Mouse (Mus musculus) gastrocnemius, postnatal 4 days (tissue): ENCODE results near the gene Gm11127. TPM values are rescaled to one million over a fixed set of nuclear protein-coding genes. Genes with fewer than 3 reads are reported as not detected.
"Not testable (repeated sequence)": the region's sequence is repeated elsewhere in the genome, so short reads cannot be mapped to it uniquely, and the experiment has no call there.

Experiments
- DNase-seq, 2 experiments: peaks; one replicate each; pipeline ENCODE4 v3.0.0; 2021 to 2022; ENCODE audit warnings: low spot score in 2 of 2, mixed read lengths in 2 of 2
- total RNA-seq, 2 experiments: library from RNA; stranded (reverse); gene quantifications; 2 replicates each; pipeline ENCODE4 v1.2.3; 2021

The Gm11127 gene
- total RNA-seq, 2 experiments from 2014 or later: 1.7 to 2.1 TPM

DNA sequence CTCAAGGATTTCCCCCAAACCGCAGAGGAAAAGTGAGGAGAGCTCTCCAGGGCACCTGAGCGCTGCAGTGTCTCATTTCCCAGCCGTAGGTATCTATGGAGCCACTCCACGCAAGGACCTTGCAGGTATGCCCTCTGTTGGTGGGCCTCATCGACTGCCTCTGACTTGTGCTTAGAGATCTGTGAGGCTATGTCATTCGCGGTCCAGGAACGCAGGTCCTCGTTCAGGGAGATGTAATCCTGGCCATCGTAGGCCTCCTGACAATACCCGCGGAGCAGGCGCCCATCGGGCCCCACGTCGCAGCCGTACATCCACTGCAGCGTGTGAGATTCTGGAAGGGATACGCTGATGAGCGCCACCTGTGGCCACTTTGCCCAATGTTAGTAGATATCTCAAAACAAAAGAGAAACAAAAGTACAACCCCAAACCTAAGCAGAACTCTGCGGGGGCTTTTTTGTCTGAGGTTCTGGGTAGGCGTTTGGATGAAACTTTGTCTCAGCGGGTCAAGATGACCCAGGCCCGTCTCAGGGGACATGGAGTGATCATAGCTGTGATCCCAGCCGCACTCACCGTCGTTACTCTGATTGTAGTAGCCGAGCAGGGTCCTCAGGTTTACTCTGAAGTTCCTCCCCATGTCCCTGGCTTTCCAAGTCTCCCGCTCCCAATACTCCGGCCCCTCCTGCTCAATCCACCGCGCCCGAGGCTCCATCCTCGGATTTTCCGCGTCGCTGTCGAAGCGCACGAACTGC, 26.4 kb downstream of the Gm11127 start:
- peak in 1 of 2 experiments; percentile 27 for DNase-seq

DNA sequence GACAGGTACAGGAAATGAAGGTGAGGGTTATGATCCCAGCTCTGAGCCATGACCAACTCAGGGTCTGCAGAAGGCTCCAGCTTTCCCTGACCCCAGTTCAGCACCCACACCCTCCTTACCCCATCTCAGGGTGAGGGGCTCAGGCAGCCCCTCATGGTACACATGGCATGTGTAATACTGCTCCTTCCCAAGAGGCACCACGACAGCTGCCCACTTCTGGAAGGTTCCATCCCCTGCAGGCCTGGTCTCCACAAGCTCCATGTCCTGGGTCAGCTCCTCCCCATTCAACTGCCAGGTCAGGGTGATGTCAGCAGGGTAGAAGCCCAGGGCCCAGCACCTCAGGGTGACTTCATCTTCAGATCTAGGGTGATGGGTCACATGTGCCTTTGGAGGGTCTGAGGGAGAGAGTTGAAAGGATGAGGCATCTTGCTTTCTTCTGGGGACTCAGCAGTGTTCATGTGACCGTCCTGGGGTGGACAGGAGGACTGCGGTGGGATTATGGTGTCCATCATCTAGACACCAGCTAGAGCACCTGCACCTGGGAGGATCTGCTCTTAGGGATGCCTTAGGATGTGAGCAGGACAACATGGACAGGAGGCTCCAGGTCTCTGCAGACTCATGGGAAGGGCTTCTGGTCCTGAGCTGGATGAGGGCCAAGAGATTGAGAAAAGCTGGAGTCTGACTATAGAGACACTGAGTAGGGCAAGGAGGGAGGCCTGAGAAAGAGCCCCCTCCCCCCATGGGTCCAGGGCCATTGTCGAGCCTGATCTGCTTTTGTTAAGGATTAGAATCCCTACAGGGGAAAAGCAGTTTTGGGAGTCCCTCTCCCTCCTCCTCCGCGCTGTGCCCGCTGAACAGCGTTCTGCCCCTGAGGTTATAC, 27.2 kb downstream of the Gm11127 start:
- DNase-seq: not testable (repeated sequence)

- DNase-seq: not testable (repeated sequence)
Observed at GRCm38 (mm10) chr17:36030046-36030702, 28.0 kb downstream of the Gm11127 start.

- DNase-seq: no peak
Observed at GRCm38 (mm10) chr17:36028879-36029619, 29.1 kb downstream of the Gm11127 start.

DNA sequence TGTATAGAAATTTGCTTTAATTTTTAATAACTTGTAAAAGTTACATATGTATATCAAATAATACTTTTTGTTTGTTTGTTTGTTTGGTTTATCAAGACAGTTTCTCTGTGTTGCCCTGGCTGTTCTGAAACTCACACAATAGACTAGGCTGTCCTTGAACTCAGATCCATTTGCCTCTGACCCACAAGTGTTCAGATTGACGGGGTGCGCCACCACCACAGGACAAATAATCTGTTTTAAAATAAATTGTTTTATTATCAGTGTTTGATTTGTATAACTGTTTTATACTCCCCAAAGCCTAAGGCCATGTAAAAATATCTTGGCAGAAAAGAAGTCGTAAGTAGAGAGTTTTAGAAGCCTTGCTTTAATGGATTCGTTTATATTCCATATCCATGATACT, 30.5 kb downstream of the Gm11127 start:
- DNase-seq: no peak

DNA sequence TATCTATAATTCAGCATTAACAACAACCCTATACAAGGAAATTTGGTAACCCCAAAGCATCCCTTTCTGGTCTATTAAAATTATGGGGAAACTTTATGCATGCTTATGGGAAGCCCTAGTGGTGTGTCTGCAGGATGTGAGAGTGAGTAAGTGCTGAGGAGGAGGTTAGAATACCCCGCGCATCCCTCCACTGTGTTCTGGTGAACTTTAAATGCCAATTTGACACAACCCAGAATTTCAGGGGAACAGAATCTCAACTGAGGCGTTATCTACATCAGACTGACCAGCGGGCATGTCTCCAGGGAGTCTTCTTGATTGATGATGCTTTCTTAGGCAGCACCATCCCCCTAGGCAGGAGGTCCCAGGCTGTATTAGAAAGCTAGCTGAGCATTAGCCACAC, 32.3 kb downstream of the Gm11127 start:
- DNase-seq: no peak

DNA sequence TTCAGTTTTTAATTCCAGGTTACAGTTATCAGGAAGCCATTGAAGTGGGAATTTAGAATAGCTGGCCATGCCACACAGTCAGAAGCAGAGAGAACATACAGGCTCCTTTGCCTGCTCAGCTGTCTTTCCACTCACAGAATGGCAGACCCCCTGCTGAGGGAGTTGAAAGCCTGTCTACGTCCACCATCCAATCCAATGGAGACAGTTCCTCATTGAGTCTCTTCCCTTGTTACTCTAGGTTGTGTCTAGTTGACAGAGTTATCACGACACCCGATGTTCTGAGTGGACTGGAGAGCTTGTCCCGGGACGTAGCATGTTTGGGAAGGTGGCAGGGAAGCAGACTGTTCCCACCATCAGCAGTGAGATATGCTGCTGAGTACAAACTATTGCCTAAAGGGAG, 33.0 kb downstream of the Gm11127 start:
- DNase-seq: no peak

DNA sequence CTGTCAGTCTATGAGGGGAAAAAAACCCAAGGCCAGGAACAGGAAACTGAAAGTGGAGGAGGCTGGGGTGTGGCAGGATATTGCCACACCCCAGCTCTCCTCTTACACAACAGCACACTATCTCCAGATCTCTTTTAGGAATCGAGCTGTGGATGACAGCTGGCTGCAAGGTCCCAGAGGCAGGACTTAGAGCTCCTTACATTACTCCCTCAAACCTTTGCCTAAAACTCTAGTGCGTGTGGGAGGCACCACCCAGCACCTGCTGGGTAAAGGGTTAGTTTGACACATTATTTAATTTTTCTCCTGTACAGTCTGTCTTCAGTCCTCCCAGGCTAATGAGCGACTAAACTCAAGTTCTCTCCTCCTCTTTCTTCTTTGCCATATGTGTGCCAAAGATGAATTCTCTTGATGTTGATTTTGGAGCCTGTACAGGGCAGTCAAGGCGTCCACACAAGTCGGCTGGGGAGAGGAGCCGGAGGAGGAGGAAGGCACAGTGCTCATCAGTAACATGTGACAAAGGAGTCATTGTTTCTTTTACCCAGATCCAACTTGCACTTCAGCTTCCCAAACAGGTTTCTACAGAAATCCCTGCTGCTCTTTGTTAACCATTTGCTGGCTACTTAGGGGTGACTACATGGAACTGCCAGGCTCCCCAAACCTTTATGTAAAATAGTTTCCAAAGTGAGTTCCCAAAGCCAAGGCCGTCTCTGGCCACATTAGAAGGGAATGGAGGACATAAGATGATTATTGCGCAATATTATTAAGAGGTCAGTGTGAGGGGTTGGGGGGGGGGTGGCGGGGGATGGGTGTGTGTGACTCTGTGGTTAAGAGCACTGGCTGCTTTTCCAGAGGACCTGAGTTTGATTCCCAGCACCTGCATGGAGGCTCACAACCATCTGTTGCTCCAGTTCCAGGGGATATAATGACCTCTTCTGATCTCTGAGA, 34.2 kb downstream of the Gm11127 start:
- no peak for DNase-seq

- no peak for DNase-seq
Observed at GRCm38 (mm10) chr17:36022922-36023321, 35.2 kb downstream of the Gm11127 start.

DNA sequence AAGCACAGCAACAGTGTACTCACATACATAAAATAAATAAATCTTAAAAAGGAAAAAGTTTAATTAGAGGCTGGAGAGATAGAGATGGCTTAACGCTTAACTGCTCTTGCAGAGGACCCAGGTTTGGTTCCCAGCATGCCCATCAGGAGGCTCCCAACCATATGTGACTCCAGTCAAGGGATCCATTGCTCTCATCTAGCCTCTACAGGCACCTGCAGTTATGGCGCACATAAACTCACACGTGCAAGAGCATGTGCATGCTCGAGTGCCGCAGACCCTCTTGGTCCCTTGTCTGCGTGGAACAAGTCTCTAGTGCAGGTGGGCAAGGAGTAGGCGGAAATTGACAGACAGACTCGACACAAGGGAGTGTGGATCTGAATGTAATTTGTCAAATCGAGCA, 36.1 kb downstream of the Gm11127 start:
- DNase-seq: no peak

DNA sequence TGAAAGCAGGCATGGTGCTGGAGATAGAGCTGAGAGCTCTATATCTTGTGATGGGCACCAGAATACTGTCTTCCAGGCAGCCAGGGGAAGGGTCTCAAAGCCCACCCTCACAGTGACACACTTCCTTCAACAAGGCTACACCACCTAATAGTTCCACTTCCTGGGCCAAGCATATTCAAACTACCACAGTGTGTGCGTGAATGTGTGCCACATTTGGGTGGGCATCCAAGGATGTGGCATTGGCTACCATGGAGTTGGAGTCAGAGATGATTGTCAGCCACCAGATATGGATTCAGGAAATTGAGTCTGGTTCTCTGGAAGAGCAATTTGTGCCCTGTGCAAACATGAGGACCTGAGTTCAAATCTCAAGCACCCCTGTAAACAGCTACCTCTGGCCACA, 36.9 kb downstream of the Gm11127 start:
- no peak for DNase-seq

GRCm38 (mm10) chr17:36020191-36021073, 37.7 kb downstream of the Gm11127 start, which contains the start of gene H2-T24:
Gene H2-T24, minus strand, starts transcription at chr17:36020560.
- DNase-seq: peak in 1 of 2 experiments; percentile 54

DNA sequence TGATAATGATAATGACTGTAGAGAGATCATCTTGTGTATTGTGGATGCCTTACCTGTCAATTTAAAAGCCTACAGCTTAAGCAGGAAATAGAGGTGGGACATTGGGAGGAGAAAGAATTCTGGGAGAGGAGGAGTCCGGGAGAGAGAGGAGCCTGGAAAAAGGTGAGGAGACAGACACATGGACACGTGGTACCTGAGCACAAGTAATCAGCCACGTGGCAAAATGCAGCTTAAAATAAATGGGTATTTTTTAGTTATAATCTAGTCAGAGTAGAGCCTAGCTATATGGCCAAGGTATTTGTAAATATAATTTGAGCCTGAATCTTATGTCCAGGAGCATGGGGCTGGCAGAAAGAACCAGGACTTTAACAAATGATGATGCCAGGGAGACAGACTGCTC, 38.7 kb downstream of the Gm11127 start:
- DNase-seq: no peak

GRCm38 (mm10) chr17:36018979-36019378, 39.2 kb downstream of the Gm11127 start:
- no peak for DNase-seq

GRCm38 (mm10) chr17:36017046-36017445, 41.1 kb downstream of the Gm11127 start:
- no peak for DNase-seq

GRCm38 (mm10) chr17:36014977-36015376, 43.2 kb downstream of the Gm11127 start:
- DNase-seq: no peak
